Mouse (Mus musculus) retina, postnatal 1 day (tissue): Measurements from ENCODE around the gene Pip5kl1.

Experiments
- DNase-seq: peaks from one replicate; pipeline ENCODE4 v3.0.0-alpha.2; 2012

The Pip5kl1 gene

GRCm38 (mm10) chr2:32549171-32549570, 25.4 kb upstream of the Pip5kl1 start:
- no peak for DNase-seq

GRCm38 (mm10) chr2:32549764-32550163, 24.8 kb upstream of the Pip5kl1 start:
- DNase-seq = no peak

DNA sequence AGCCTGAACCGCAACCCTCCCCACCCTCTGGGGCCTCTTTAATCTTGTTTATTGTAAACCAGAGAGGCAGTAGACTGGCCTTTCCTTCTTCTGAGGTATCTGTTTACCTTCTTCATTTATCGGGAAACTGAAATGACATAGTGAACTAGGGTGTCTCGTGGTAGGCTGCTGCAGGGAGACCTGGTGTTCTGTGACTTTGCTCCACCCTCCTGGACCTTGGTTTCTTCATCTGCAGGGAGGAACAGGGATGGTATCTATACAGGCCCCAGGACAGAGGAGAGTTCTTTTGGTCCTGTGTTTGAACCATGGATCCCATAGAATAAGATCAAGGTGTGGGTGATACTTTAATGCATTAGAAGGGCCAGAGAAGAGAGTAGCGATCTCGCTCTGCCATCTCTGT, 23.4 kb upstream of the Pip5kl1 start:
- no peak for DNase-seq

DNA sequence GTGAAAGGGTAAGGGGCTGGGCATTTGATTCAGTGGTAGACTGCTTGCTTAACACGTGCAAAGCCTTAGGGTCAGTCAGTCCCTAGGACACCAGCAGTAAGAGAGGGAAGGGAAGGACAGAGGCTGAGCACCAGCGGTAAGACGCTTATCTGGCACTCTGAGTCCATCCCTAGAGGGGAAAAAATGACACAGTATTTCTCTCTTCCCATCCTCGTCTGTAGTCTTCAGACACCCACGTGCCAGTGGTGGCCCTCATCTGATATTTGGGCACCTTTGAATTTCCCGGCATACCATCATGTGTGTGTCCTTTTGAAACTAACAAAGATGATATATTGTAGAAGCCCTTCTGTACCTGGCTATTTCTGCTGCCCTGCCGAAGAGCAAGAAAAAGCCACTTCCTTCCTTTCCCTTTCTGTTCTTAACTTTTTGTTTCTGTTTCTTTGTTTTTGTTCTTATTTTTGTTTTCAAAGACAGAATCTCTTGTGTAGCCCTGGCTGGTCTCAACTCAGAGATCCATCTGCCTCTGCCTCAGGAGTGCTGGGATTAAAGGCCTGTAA, 20.9 kb upstream of the Pip5kl1 start:
- DNase-seq = no peak

DNA sequence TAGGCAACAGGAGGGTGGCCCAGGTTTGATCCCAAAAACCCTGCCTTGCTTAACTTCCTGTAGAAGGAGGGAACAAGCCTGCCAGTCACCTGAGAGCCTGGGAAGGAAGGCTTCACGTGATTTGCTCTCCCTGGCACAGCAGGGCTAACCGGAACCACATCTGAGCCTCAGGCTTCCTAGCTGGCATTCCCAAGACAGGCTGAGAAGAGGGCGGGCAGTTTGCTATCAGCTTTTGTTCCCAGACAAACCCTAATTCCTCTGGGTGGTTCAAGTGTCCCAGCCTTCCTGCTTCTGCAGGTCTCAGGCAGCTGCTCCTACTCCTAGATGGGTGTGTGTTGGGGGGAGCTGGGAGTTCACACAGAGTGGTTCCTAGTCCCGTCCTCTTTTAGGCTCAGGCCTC, 19.1 kb upstream of the Pip5kl1 start:
- DNase-seq = peak; percentile 20

DNA sequence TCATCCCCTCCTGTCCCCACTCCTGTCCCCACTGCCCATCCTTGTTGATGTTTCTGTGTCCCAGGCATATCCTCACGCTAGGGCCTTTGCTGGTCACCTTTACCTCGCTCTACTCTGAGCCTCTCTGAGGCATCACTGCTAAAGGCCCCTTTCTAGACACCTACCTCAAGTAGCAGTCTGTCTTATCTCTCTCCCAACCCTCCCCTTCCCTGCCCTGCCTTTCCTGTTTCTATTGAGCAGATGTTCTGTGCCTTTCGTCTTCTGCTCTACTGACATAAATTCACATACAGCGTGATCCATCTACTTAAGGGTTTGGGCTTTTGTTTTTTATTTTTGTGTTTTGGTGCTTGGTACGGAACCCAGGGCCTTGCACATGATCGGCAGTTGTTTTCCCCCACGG, 18.6 kb upstream of the Pip5kl1 start:
- DNase-seq = no peak

GRCm38 (mm10) chr2:32559570-32559969, 15.0 kb upstream of the Pip5kl1 start:
- peak; percentile 98 for DNase-seq

DNA sequence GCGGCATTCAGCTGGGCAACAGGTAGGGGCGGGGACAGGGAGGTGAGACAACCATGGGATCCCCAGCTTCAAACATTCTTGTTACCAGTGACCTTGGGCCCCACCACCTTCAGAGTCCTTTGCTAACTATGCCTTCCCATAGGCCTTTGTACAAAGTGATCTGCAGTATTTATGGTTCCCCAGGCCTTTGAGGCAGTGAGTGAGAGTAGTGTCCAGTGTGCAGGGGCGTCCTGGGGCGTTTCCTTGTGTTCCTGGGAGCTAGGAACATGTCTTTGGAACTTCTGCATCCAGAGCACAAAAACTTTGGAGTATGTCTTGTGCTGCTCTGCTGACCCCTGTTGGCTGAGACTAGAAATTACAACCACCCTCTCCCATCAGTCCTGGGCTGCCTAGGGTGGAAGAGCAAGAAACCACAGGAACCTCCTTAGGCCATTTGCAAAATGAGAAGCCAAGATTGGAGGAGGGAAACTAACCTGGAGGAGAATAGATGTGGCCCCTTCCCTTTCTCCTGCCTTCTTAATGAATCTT, 8.0 kb upstream of the Pip5kl1 start:
- peak; percentile 88 for DNase-seq

- DNase-seq = no peak
Observed at GRCm38 (mm10) chr2:32568149-32568548, 6.4 kb upstream of the Pip5kl1 start.

- no peak for DNase-seq
Observed at GRCm38 (mm10) chr2:32568941-32569340, 5.7 kb upstream of the Pip5kl1 start.

GRCm38 (mm10) chr2:32570698-32571494, 3.7 kb upstream of the Pip5kl1 start, which contains the start of gene Dpm2:
Gene Dpm2 (plus strand): TSS chr2:32570858.
- DNase-seq = peak; percentile 95

DNA sequence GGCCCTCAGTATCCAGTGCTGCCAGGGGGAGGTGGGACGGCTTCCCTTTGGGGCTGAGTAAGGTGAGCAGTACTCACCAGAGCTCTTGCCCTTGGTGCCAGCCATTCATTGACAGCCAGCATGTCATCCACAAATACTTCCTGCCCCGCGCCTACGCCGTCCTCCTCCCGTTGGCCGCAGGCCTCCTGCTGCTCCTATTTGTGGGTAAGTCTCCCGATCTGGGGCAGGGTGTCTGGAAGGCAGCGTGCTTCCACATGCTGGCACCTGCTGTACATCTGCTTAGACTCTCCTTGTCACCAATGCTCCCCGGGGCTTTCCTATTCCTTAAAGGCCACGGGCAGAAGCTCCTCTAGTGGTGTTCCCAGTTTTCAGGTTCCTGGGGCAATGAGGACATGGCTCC, 2.4 kb upstream of the Pip5kl1 start:
- DNase-seq = no peak

GRCm38 (mm10) chr2:32574901-32575585, 446 bp downstream of the Pip5kl1 start:
- peak; percentile 71 for DNase-seq

GRCm38 (mm10) chr2:32575586-32576160, 1.1 kb downstream of the Pip5kl1 start, which contains the start of gene 9430097D07Rik:
Gene 9430097D07Rik (minus strand): TSS chr2:32575684.
- DNase-seq = peak; percentile 80

GRCm38 (mm10) chr2:32576532-32576931, 1.9 kb downstream of the Pip5kl1 start:
- DNase-seq = no peak

- no peak for DNase-seq
Observed at GRCm38 (mm10) chr2:32578146-32579046, 3.8 kb downstream of the Pip5kl1 start.

DNA sequence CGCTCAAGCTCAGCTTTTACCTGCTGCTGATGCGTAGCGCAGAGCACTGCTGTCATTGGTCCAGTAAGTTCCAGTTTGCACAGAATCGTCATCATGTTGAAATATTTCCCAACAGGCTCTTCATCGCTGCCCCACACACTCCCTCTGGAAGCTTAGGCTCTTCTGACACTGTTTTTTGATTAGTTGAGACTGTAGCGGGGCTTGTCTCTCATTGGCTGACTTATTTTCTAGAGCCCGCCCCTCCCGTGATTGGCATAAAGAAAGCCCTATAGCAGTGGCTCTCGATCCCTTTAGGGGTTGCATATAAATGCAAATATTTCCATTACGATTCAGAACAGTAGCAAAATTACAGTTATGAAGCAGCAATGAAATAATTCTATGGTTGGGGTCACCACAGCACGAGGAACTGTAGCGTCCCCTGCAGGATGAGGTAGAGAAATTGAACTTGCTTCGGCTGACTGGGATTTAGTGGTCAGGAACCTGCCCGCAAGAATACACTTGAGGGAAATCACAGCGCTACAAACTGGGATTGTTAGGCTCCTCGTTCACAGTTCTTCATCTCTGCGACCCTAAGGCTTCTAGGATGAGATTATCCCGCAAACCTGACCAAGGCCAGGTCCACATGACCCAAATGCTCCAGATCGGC, 7.0 kb downstream of the Pip5kl1 start:
- DNase-seq = peak; percentile 78

GRCm38 (mm10) chr2:32582830-32583799, 8.5 kb downstream of the Pip5kl1 start:
- peak; percentile 92 for DNase-seq

DNA sequence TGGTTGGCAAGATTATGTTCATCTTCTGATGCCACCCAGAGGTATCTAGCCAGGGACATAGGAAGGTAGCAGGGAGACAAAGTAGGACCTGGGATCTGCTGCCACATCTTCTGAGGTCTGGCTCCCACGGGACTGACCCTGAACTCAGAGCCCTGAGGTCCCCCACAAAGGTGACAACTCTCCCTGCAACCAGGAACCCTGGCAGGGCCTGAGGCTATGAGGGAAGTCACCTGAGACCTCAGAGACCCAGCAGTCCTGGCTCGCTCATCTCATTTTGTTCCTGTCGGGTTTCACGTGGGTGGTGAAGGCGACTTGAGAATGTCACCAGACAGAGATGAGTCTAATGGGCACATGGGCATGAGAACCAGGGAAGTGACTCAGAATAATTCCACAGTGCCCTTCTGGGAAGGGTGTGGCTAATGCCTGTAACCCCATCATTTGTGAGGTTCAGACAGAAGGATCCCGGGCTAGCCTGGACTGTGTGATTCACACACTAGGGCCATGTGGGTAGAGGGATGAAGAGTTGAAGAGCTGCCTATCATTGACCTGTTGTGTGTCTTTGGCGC, 10.6 kb downstream of the Pip5kl1 start:
- DNase-seq = no peak

- DNase-seq = peak; percentile 96
Observed at GRCm38 (mm10) chr2:32586871-32587351, 12.3 kb downstream of the Pip5kl1 start, which contains the start of gene St6galnac4. Gene St6galnac4 (plus strand): TSS chr2:32587095.
